Mouse (Mus musculus) ES-Bruce4 (cell line): ENCODE measurements around the gene Ece2.

Experiments
- CTCF ChIP-seq: IDR thresholded peaks from one replicate; pipeline ENCODE4 v1.8.1; 2011; ENCODE audit warnings: low read depth, low read length
- EP300 ChIP-seq: IDR thresholded peaks from 2 replicates; pipeline ENCODE4 v1.6.1; 2011; ENCODE audit warnings: low read depth, low read length; ENCODE audit not compliant: insufficient read depth
- POLR2A ChIP-seq: IDR thresholded peaks from one replicate; pipeline ENCODE4 v1.8.1; 2011; ENCODE audit warnings: low read length; ENCODE audit not compliant: insufficient read depth

DNA sequence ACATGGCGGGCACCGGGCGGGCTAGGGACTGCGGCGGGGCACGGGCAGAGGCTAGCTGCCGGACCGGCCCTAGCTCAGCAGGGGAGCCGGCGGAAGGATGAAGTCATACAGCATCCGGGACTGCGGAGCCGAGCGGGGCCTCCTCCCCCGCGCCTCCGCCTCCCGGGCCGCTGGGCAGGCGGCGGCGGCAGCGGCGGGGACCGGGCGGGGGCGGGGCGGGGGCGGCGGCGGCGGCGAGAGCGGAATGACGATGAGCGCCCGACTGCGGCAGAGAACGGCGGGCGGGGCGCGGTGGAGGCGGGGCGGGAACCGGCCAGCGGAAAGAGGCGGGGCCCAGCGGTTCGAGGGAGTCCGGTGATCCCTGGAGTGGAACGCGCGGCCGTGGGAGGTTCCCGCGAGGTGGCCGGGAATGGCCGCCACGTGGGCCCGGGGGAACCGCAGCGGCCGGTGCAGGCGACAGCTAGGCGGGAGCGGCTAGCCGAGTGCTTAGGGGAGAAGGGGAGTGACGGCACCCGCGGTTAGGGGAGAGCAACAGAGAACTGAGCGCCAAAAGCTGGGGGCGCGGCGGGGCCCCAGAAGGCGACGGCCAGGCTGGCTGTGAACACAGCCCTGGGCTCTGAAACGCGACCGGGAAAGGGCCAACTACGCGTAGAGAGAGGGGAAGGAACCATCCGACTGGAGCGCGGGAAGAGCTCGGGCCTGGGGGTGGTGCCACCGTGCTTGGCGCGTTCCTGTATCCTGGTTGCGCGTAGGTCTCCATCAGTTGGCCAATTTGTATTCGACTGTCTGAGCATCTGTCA, 8.2 kb upstream of the Ece2 start, which contains the start of gene Camk2n2:
- TF ChIP-seq CTCF (no peak), EP300 (no peak), POLR2A (no peak)
